Mouse (Mus musculus): ENCODE measurements at regions not wholly inside any gene's neighbourhood (a gene's known extent, or its start where the extent isn't known, plus 50 kb on each side); places are given as distances from the start of the nearest gene placed in this dataset.

GRCm38 (mm10) chr8:77843229-77843628 lies 119.0 kb upstream of the Ednra start:
- DNase-seq (ENCODE audit: low spot score in 2 of 2) = no peak

DNA sequence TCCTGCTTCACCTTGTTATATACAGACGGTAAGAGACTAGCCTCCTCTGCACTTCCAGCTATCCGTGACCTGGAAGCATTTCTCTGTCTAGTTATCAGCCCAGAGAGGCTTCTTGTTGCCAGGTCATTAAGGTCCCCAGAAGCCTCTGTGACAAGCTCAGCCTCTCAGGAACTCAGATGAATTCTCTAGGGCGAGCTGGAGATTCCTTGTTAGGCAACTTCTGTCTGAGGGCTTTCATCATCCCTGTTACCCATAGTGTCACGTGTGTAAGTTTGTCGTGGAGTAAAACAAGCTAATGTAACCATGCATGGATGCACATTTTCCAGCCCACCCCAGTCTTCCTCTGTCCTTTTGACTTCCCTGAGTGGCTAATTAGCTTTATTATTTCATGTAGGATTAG lies 126.3 kb upstream of the Ednra start:
- no peak for DNase-seq (ENCODE audit: low spot score in 2 of 2)

GRCm38 (mm10) chr8:77870264-77870663 lies 146.0 kb upstream of the Ednra start:
- DNase-seq (ENCODE audit: low spot score in 2 of 2) = no peak

GRCm38 (mm10) chr8:77872771-77873170 lies 148.5 kb upstream of the Ednra start:
- no peak for DNase-seq (ENCODE audit: low spot score in 2 of 2)

DNA sequence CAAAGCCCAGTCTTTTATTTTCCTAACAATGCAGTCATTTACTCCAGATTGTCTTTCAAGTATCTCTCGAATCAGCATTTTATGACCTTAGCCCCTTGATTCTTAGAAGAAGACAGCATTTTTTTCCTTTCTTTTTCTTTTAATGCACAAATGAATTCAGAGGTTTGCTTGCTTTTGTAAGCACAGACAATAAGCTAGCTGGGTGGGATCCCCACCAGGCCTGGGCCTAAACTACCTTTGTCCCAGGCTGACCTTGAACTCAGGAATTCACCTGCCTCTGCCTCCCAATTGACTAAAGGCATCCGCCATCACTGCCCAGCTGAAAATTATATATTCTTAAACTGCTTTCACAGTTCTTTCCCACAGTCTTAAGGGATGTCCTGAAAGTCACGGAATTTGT lies 195.5 kb upstream of the Ednra start:
- DNase-seq (ENCODE audit: low spot score in 2 of 2) = no peak

GRCm38 (mm10) chr8:77921868-77922267 lies 197.6 kb upstream of the Ednra start:
- no peak for DNase-seq (ENCODE audit: low spot score in 2 of 2)

DNA sequence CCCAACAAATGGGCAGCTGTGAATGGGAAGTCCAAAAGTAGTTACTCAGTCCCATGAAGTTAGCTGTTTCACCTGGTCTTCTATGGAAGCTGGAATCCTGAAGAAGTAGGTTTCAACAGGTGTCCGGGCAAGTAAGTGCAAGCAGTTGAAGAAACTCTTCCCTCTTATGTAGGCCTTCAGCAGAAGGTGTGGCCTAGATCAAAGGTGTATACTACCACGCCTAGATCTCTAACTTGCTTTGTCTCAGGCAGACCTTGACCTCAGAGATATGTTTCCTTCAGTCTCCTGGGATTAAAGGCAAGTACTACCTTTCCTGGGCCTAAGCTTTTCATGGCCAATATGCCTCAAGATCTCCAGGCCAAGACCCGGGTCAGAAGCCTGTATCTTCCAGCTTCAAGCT lies 223.4 kb upstream of the Ednra start:
- no peak for DNase-seq (ENCODE audit: low spot score in 2 of 2)

GRCm38 (mm10) chr8:77949640-77950039 lies 225.4 kb upstream of the Ednra start:
- DNase-seq (ENCODE audit: low spot score in 2 of 2) = no peak

DNA sequence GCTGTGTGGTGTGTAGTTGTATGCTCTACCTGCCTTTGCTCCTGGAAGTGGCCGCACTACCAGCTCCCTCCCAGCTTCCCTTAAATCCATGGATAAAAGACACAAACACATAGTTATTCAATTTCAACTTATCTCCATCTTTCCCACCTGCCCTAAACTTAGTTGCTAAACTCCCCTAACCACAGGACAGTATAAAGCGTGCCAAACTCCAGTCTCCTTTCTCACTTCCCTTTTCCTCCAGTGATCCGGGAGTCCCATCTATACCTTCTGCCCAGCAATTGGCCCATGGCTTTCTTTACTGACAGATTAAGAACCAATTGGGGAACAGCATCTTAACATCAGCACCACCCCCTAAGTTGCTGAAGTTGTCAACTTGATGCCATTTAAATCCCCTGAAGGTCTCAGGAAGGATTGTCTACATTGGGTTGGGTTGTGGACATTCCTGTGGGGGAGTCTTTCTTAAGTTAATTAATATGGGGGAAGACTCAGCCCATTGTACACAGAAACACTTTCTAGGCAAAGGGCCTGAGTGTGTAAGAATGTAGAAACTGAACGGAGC lies 234.6 kb upstream of the Ednra start:
- DNase-seq (ENCODE audit: low spot score in 2 of 2) = no peak

DNA sequence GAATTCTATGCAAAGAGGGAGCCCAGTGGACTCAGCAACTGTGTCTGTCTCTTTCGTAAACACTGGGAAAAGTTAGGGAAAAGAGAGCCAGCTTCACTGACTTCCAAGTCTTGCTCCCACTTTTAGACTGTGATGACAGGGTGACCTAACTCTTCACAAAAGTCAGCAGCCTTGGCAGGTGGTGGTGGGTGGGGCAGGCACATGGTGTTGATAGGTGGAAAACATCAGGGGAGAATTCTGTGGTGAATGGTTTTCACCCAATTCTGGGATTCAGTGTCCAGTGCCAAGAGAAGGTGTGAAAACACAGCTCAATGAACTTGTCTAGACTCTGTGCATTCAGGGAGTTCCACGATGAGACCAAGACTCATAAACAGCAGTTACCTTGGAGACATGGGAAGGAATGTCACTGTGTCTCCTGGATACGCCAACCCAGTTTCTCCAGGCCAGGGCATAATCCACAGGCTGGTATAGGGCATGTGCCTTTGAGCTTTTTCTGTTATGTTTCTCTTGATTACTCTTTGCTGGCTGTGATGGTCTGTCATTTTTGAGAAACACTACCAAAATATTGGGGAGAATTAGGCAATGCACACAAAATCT lies 238.9 kb upstream of the Ednra start:
- DNase-seq (ENCODE audit: low spot score in 2 of 2) = no peak

DNA sequence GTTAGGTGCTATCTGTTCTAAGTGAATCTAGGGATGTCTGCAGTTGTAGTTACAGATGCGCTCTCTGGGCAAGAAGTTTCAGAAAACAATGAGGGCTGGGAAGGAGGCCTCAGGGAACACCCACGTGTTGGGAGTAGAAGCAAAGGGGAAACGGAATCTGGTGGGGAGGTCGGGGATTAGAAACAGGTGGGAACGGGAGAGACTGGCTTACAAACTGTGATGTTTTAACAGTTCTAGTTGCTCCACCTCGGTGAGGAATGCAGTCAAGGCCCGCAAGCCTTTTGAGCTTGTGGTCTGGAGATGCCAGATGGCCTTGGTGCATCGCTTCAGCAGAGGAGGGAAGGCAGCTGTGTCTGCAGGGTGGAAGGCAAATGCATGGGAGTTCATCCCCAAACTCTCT lies 242.7 kb upstream of the Ttc29 start:
- DNase-seq (ENCODE audit: low spot score in 2 of 2) = no peak

DNA sequence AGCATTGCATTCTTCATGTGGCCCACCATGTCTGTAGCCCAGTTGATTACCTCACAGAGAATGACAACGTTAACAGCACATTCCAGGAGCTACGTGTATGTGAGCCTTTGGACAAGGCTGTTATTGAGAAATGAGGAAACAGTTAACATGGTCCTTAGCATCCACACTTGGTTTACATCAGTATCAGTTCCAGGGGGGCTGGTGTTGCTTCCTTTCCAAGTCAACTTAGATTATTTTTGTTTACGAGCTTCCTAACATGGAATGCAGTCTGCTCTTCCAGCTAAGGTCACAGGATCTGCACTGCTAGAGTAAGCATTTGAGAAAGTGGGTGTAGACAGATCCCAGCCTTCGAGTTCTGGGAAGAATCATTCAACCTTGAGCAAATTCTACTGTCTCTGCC lies 239.4 kb upstream of the Ttc29 start:
- no peak for DNase-seq (ENCODE audit: low spot score in 2 of 2)

GRCm38 (mm10) chr8:77979106-77979505 lies 234.0 kb upstream of the Ttc29 start:
- no peak for DNase-seq (ENCODE audit: low spot score in 2 of 2)

GRCm38 (mm10) chr8:77980701-77981100 lies 232.4 kb upstream of the Ttc29 start:
- DNase-seq (ENCODE audit: low spot score in 2 of 2) = no peak

- DNase-seq (ENCODE audit: low spot score in 2 of 2) = no peak
Observed at GRCm38 (mm10) chr8:77982031-77982430, 231.1 kb upstream of the Ttc29 start.

GRCm38 (mm10) chr8:77983476-77983875 lies 229.6 kb upstream of the Ttc29 start:
- no peak for DNase-seq (ENCODE audit: low spot score in 2 of 2)

- no peak for DNase-seq (ENCODE audit: low spot score in 2 of 2)
Observed at GRCm38 (mm10) chr8:77987237-77987636, 225.9 kb upstream of the Ttc29 start.

DNA sequence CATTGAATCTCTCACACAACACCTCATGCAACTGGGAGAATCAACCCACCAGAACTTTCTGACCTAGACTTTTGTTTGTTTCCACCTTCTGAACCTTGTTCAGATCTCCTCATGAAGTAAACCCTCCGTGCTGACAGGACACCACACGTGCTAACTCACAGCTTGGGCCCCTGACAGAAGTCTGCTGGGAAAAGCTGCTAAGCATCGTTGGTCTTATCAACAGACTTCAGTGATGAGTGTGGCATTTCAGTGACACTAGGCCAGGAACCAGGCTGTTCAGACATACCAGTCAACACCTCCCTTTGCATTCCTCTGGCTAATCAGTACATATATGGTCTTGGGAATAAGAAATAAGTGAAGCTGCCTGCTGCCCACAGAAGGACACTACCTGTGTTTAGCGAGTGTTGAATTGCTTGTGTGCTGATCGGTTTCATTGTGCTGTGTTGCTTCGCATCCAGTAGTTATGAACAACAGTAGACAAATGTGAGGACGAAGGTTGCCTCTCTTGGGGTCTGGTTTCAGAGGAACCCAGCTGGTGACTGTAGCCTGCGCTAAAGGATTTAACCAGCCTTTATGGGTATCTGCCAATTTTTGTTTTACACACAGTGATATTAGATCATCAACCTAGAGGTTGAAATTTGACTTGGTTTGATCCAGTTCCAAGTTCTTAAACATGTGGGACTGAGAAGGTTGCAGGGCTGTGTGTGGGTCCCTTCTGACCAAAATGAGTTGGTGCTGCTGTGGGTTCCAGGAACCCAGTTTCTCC lies 224.6 kb upstream of the Ttc29 start:
- no peak for DNase-seq (ENCODE audit: low spot score in 2 of 2)

- DNase-seq (ENCODE audit: low spot score in 2 of 2) = no peak
Observed at GRCm38 (mm10) chr8:77991050-77991449, 222.0 kb upstream of the Ttc29 start.

DNA sequence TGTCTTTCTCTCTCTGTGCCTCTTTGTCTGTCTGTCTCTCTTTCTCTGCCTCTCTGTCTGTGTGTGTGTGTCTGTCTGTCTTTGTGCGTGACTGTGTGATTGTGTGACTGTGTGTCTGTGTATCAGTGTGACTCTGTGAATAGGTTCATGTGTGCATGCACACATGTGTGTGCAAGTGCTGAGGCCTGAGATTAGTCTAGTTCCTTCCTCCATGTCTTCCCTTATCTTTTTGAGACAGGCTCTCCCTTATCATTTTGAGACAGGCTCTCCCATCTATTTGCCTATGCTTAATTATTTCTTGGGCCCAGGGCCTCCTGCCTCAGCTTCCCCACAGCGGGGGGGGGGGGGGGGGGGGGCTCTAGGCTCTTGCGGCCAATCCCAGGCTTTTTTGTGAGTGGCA lies 212.8 kb upstream of the Ttc29 start:
- no peak for DNase-seq (ENCODE audit: low spot score in 2 of 2)

- DNase-seq (ENCODE audit: low spot score in 2 of 2) = no peak
Observed at GRCm38 (mm10) chr8:78001656-78002055, 211.4 kb upstream of the Ttc29 start.

DNA sequence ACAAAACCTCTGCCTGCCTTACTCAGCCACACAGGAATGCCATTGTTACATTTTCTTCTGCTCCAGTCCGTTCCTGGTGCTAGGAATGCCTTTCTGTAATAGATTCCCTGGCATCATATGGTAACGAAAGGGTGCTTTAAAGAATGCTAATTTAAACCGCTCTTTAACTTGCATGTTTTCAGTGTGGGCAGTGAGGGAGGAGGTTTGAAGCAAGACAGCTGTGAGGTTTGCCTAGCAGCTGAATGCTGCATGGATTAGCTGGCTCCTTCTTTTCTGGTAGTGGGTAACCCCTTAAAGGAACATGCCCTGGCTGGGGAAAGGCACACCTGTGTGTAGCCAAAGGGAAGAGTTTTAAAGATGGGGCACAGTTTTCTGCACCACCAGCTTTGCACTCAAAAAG lies 211.0 kb upstream of the Ttc29 start:
- DNase-seq (ENCODE audit: low spot score in 2 of 2) = no peak
